Mouse (Mus musculus) liver, adult 2 months (tissue): ENCODE data around the gene Vmn2r73.

Experiments
- CTCF ChIP-seq: fragments of 200-500 bp; IDR thresholded peaks from 2 replicates; pipeline ENCODE4 v1.5.1; 2011; ENCODE audit warnings: low read depth, low read length, control low read depth
- POLR2A ChIP-seq: fragments of 200-500 bp; IDR thresholded peaks from 2 replicates; pipeline ENCODE4 v1.6.1; 2011; ENCODE audit warnings: low read length, control low read depth; ENCODE audit not compliant: insufficient read depth; ENCODE audit errors: extremely low read depth

DNA sequence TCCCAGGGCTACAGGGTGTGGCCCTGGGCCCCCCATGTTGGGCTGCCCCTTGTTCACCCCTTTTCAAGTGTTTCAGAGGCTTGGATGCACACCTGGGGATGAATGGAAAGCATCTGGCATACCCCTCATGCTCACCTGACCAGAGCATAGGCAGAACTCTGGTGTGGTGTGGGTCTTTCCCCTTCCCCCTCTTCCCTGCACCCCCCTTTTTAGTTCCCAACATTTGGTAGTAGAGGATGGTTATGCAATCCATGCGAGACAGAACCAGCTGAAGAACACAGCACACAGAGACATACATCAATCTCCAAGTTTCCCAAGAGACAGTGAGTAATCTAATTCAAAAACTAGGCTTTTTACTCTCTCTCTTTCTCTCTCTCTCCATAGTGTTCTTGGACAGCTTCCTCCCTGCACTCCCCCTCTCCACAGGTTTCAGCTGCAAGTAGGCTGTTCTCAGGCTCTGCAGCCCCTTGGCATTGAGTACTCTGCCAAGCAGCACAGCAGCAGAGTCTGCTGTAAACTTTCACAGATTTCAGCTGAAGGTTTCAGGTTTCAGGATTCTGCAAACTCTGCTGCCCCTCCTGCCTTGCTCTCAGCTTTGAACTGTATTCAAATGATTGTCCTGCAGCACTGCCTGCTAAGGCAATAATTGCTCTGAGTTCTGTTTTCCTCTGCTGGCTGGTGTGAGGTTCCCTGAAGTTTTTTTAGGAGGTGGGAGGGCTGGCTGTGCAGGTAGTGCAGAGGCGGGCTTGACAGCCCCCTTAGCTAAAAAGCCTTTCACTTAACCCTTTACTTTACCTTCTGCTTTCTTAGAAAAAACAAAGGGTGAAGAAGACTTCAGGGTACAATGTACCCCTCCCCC lies 35.7 kb downstream of the Vmn2r73 start:
- TF ChIP-seq CTCF (no peak), POLR2A (no peak)
